Mouse (Mus musculus): Measurements from ENCODE around the gene Utrn.
A peak's percentile ranks its signal among the peaks of the same experiment; 100 is the strongest.

Gene Utrn

DNA sequence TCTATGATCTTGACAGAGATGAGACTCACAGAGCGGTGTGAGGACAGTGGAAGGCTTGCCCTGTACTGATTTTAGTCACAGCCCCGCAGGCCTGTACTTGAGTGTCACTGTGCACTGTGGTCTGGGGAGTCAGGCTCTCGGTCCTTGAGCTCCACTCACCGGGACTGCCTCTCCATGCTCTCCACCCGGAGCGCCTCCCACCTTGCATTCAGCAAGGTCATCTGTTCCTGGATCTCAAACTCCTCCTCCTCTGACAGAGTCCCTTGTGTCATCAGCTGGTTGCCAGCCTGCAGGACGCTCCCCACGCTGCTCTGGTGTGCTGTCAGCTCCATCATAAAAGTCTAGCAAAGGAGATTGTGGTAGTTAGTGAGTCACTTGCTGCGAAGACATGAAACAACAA lies 131.2 kb downstream of the Utrn start:
- no peak for ATAC-seq (ENCODE audit: insufficient number of reproducible peaks, low FRiP score, low TSS enrichment)

DNA sequence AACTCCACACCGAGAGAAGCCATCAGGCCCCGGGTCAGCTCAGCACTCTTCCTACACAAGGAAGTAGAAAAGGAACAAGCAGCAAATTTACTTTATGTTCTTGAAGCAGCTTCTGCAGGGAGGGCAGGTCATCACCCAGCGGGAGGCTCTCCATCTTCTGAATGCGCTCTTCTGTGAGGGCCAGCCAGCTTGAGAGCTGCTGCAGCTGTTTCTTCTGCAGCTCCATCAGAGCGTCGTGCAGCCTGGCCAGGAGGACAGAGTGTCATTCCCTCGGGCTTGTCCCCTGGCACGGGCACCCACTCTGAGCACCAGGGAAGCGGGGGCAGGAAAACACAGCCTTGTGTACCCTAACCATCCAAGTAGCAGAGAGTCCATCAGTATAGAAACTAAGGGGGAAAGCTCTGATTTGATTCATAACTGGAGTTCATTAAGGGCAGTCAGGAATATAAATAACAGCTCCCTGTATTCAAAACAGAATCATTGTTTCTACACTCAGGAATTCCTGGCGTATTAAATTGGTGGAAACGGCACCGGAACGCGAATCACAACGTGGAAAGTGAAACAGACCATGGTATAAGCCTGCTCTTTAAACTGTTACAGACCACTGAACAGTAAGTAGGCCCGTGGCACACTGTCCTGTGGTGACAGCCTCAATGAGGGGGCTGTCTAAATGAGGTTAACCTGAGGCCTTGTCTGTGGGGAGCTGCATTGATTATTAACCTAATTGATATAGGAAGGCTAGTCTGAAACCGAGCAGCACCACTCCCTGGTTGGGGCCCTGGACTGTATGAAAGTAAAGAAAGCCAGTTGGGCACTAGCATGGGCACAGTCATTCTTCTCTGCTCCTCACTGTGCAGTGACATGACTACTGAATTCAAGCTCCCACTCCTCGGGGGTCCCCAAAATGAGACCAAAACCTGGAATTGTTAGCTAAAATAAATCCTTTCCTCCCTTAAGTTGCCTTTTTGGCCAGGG lies 132.0 kb downstream of the Utrn start:
- no peak for ATAC-seq (ENCODE audit: insufficient number of reproducible peaks, low FRiP score, low TSS enrichment)

DNA sequence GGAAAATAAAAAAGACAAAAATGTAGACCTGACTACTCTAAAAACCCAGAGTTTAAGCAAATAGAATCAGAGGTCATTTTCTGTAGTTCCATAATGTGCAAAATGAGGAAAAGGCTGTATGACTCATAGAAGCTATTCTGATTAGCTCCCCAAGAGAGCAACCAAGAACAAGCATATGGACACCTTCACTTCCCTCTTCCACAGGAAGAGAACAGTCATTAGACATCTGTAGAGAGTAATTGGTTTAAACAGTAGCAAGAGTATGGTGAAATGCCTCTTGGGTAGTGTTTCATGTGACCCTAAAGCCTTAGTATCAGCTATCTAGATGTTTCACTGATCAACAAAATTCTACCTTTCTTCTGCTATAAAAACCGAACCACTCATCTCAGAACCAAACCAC lies 133.5 kb downstream of the Utrn start:
- no peak for ATAC-seq (ENCODE audit: insufficient number of reproducible peaks, low FRiP score, low TSS enrichment)

DNA sequence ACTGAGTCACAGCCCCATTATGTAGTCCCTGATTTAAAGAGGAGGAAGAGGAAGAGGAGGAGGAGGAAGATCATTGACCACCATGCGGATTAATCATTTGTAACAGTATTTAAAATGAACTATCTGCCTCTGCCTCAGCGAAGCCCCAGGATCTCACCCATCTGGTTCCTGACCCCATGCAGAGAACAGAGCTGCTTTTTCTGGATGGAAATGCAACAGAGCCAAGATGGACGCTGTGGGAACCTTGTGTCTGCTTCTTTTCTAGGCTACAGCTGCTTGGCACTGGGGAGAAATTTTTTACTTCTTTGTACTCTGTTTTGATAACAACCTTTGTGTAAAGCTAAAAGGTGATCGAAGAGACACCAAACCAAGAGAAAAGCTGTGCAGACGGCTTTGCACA lies 137.7 kb downstream of the Utrn start:
- ATAC-seq (ENCODE audit: insufficient number of reproducible peaks, low FRiP score, low TSS enrichment) = no peak

DNA sequence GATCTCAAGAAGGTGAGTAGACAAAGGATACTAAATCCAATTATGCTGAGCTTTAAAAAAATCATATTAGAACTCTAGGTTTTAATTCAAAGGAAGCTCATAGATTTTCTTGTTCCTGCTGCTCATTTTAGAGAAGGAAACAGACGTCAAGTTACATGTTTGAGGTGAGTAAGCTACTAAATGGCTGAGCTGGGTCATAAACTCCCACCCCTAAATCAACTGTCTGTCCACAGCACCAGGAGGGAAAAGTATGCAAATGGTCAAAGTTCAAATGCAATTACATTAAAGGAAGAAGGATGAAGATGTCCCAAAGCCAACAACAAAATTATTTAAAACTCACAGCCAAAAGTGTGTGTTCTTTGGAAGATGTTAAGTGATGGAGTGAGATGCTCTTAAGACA lies 139.5 kb downstream of the Utrn start:
- ATAC-seq (ENCODE audit: insufficient number of reproducible peaks, low FRiP score, low TSS enrichment) = no peak

DNA sequence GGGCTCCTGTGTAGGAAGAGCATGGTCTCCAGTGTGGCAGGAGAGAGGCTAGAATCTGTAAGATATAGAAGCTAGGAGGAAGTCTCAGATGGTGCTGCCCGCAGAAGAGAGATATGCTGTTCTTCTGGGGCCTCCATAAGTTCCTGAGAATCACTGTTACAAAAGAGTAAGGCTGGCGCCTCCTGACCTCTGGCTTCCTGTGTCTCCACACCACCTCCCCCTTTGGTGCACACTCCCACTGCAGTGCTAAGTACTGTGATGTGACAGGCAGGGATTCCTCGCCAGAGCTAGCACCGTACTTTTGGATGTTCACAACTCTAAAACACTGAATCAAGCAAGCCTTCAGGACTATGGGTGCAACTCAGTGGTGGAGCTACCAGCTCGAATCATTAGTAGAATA lies 140.1 kb downstream of the Utrn start:
- no peak for ATAC-seq (ENCODE audit: insufficient number of reproducible peaks, low FRiP score, low TSS enrichment)

DNA sequence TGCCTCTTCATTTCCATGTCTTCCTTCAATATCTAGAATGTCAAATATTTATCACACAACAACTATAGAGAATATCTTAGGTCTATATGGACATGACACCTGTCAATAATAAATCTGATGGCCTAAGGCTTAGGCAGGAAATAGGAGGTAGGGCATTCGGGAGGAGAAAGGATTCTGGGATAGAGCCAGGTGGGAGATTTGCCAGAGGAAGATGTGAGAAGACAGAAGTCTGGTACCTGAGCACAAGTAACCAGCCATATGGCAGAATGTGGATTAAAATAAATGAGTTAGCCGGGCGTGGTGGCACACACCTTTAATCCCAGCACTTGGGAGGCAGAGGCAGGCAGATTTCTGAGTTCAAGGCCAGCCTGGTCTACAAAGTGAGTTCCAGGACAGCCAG lies 141.3 kb downstream of the Utrn start:
- ATAC-seq (ENCODE audit: insufficient number of reproducible peaks, low FRiP score, low TSS enrichment) = no peak

DNA sequence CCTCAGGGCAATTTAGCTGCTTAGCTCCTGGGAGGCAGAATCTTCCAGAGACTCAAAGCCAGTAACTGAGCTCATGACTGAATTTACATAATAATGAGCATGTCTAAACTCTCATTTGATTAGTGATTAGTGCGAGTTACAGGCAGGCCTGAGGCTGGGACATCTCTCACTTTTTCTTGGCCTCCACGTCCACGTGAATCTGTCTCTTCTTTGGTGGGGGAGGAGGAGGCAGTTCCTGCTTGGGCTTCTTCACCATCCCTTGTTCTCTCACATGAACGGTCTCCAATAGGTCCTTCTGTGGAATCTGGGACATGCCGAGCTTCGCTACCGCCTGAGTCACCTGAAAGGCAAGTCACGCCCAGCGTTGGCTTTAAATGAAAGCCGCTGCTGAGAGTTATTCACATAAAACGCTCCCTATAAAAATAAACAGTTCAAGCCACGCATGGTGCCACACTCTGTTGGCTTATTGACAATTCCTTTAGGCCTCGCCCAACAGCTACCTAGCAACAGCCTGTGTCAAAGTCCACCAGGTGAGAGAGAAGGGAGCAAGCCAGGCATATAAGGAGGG lies 143.0 kb downstream of the Utrn start:
- peak; percentile 46; the same call in 1 of the 2 replicates for ATAC-seq (ENCODE audit: insufficient number of reproducible peaks, low FRiP score, low TSS enrichment)

DNA sequence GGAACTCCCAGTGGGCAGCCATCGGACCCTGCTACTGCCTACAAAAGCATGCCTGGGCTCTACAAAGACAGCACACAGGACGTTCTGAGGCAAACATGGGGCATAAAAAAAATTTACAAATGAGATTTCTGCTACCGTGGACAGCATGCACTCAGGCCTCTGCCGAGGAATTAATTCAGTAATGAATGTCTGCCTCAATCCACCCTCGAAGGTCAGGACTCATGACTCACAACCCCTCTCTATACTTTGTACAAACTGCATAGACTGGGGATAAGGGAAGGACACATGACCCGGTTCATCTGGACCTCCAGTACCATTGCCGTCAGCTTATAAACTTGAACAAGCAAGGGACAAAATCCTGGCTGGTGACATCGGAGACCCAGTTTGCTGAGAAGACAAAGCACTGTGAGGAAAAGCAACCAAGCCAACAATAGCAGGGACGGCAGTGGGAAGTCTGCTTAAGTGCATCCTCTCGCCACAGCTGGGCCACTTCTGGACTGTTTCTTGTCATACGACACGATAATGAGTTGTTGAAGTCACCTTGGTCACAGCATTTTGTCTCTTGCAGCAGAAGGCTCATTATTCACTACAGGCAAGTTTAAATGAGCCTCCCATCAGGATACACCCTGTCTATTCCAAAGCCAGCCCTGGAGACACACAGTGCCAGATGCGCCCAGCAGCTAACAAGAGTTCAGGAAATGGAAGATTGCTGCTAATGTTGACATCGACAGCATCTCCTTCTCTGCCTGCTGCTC lies 144.7 kb downstream of the Utrn start:
- no peak for ATAC-seq (ENCODE audit: insufficient number of reproducible peaks, low FRiP score, low TSS enrichment)

DNA sequence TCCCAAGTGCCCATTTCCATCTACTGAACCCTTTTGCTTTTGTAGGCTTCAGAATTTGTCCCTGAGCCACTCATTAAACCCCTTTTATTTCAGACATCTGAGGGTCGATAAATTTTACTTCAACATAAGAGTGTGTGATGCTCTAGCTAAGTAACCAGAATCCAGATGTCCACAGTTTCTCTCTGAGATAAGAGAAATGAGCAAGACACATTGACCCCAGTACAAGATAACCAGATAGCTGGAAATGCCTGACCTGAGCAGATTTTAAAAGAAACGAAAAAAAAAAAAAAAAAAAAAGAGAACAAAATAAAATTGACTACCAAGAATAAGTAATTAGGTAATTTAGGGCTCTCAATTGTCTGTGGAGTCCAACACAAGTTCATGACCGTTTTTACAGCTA lies 145.9 kb downstream of the Utrn start:
- no peak for ATAC-seq (ENCODE audit: insufficient number of reproducible peaks, low FRiP score, low TSS enrichment)

DNA sequence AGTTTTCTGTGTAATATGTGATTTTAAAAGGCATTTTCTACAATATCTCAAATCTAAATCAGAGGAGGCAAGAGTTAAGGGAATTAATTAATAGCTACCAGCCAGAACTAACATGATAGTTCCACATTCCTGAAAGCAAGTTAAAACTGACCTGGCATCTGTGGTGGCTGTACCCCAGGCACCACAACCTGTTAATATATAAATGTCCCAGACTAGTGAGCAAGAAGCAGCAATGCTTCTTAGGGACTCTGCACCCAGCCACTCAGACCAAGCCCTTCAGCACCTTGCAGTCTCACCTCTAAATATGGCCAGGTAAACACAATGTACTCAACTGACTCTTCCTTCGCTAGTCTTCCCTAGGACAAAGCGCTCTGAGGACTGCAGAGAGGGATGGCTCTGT lies 147.1 kb downstream of the Utrn start:
- no peak for ATAC-seq (ENCODE audit: insufficient number of reproducible peaks, low FRiP score, low TSS enrichment)

DNA sequence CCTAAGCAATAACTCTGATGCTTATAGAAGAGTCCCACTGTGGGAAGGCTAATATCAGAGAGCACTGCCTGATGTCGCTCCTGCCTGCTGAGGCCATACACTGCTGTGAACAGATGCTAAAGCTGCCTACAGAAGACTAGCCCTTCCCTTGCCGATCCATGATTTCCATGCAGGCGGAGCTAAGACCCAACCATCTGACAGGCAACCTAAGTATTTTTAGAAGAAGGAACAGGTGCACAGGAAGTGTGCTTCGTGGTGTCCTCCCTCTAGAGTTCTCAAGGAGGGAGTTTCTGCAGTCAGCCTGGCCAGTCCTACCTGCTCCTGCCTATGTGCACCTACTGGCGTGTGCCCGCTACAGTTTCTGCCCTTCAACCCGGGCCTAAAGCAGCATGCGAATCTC lies 150.8 kb downstream of the Utrn start:
- ATAC-seq (ENCODE audit: insufficient number of reproducible peaks, low FRiP score, low TSS enrichment) = peak; percentile 77

DNA sequence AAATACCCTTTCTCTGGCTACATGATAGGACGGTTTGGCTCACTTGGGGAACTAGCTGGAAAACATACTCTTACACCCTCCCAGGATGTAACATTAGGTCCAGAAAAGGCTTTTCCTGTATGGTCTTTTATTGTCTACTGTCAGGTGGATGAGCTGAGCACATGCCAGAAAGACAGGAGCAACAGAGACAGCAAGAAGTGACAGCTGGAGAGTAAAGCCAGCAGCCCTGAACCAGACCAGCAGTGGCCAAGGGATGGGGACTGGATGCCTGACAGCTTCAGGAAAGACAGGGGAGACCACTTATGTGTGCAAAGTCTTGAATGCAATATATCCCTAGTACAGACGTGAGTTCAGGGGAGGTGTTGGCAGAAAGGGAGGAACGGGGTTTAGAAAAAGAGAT lies 151.8 kb downstream of the Utrn start:
- ATAC-seq (ENCODE audit: insufficient number of reproducible peaks, low FRiP score, low TSS enrichment) = no peak

DNA sequence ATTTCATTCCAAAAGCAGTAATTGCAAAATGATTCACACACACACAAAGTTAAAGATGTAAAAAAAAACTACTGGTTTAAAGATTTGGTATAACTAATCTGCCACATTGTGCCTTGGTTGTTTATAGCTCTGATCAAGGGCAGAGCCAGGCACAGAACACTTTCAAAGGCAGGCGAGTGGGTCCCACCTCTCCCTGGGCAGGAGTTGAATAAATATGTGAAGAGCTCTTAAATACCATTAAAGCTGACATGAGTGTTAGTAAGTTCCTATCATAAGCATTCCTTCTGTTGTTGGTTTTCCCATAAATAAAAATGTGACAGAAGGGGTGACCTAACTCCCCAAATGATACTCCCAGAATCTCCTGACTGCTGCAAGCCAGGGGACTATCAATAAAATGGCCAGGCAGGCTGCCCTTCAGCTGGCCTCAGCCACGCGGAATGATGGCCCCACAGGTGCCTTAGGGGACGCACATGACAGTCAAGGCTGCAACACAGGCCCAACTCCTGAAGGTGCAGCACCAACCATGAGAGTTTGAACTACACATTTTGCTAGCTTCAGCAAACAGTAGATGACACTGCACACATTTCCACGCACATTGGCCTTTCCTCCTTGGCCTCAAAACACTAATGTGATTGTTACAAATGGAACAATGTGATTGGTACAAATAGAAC lies 152.4 kb downstream of the Utrn start:
- no peak for ATAC-seq (ENCODE audit: insufficient number of reproducible peaks, low FRiP score, low TSS enrichment)

DNA sequence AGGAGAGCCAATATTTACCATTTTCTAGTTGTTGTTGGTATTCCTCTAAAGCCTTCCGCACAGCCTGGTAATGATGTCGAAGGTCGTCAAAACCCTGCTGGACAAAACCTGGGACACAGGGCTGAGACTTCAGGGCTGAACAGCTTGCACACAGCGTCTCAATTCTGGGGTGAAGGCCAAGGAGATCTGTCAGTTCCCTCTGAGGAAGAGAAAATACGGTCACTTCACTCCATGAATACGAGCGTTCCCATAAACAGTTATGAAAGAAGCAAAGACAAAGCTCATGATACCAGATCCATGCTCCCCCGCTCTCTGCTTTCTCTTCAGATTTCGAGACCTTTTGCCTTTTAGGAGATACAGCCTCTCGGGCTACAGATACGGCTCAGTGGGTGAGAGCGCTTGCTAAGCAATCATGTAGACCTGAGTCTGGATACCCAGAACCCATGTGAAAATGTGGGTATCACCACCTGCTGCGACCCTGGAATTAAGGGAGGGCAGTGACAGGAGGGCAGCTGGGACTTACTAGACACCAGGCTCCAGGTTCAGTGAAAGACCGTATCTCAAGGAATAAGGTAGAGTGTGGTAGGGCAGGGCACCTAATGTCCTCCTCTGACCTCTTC lies 155.8 kb downstream of the Utrn start:
- ATAC-seq (ENCODE audit: insufficient number of reproducible peaks, low FRiP score, low TSS enrichment) = peak; percentile 92

DNA sequence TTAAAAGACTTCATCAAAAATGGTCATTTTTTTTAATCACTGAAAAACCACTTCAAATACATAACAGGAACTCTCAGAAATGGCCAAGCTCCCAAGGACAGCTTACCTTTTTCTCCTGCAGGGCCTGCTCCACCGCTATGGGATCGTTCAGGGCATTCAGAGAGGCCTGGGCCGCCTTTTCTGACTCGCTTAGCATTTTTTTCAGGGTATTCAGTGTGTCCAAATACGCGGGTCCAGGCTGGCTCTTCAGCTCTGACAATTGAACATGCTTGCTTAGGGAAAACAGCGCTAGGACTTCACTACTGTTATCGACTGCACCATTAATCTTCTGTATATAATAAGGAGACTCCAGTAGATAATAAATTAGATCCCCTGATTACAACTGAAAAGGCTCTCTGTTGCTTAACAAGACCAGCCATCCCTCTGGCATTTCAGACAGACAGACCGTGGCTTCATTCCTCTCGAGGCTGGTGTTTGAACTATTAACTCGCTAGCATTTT lies 157.8 kb downstream of the Utrn start:
- no peak for ATAC-seq (ENCODE audit: insufficient number of reproducible peaks, low FRiP score, low TSS enrichment)

DNA sequence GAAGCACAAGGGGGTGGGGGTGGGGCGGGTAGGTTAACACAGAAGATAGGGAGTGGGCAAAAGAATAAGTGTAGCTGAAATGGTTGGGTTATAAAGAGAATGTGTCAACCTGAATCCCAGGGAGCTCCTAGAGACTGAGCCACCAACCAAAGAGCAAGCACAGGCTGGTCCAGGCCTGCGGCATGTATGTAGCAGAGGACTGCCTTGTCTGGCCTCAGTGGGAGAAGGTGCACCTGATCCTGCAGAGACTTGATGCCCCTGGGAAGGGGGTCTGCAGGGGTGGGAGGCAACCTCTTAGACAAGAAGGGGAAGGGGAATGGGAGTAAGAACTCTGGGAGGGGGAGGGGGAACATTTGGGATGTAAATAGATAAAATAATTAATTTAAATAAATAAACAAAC lies 162.6 kb downstream of the Utrn start:
- no peak for ATAC-seq (ENCODE audit: insufficient number of reproducible peaks, low FRiP score, low TSS enrichment)

DNA sequence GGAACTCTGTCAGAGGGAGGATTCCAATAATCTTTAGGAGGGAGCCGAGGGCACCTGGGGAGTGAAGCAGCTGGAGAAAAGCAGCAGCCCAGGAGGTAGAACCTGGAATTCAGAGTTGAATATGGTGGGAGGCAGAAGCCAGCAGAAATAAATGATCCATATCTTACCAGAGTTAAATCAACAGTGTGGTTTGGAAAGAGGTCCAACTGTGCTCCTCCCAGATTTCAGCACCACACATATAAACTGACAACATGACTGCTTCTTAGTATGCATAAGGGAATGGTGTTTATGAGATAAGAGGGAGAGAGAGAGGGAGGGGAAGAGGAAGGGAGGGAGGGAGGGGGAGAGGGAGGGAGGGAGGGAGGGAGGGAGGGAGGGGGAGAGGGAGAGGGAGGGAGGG lies 163.2 kb downstream of the Utrn start:
- ATAC-seq (ENCODE audit: insufficient number of reproducible peaks, low FRiP score, low TSS enrichment) = no peak

DNA sequence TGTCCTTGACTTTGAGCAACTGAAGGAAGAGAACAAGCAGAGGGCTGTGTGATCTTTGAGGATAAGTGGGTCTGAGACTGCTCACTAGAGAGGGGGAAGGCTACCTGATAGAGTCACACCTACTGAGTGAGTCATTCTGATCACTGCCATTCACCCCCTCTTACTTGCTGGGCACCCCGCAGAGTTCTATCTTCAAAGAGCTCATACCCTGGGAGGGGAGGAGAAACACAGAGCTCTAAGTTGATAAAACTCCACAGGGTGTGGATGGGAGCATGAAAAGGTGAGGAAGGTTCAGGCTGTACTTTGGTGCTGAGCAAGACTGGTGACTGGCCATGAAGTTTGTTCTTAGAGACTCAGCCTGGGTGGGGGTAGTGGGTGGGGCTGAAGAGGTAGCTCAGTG lies 164.9 kb downstream of the Utrn start:
- no peak for ATAC-seq (ENCODE audit: insufficient number of reproducible peaks, low FRiP score, low TSS enrichment)

DNA sequence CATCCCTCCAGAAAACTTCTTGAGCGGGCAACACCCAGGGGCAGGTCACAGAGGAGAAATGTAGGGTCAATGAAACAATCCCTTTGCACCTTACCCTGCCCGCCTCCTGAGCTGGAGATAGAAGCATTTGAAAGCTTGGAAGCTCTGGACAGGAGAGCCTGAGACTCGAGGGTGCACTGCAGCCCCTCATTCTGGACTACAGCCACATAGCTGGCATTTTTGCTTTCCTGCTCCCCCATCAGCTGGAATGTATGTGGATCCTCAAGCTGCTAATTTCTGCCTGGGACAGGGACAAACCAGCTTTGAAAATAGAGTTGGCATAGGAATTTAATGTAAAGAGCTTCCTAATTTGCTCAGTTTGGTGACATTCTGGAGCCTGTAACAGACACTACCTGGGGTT lies 165.6 kb downstream of the Utrn start:
- ATAC-seq (ENCODE audit: insufficient number of reproducible peaks, low FRiP score, low TSS enrichment) = no peak

Measured in cerebellum, adult (tissue).